Mouse (Mus musculus) E14TG2a.4 (cell line): ENCODE measurements around the gene Tex46.

Experiments used
- H3K27me3 ChIP-seq: 2 replicates; pipeline ENCODE4 v1.6.1; 2014; ENCODE audit warnings: low read length, control low read depth; ENCODE audit not compliant: insufficient read depth
- H3K36me3 ChIP-seq: 2 replicates; pipeline ENCODE4 v1.6.1; 2014; ENCODE audit warnings: low read length, control low read depth; ENCODE audit not compliant: insufficient read depth
- H3K4me1 ChIP-seq: replicated peaks from 2 replicates; pipeline ENCODE4 v1.6.1; 2014; ENCODE audit warnings: low read depth, low read length, control low read depth
- H3K4me3 ChIP-seq: replicated peaks from 2 replicates; pipeline ENCODE4 v1.5.1; 2014; ENCODE audit warnings: mild to moderate bottlenecking, low read length
- H3K9me3 ChIP-seq: 2 replicates; pipeline ENCODE4 v1.6.1; 2014; ENCODE audit warnings: low read length, control low read depth
- CTCF ChIP-seq: conservative IDR thresholded peaks from 2 replicates; pipeline ENCODE4 v1.5.1; 2014; ENCODE audit warnings: low read length
- NANOG ChIP-seq: IDR thresholded peaks from 2 replicates; pipeline ENCODE4 v1.6.1; 2014; ENCODE audit warnings: borderline replicate concordance, low read length, mixed read lengths
- POU5F1 ChIP-seq: IDR thresholded peaks from 2 replicates; pipeline ENCODE4 v1.6.1; 2014; ENCODE audit warnings: low read length, borderline replicate concordance

The Tex46 gene

DNA sequence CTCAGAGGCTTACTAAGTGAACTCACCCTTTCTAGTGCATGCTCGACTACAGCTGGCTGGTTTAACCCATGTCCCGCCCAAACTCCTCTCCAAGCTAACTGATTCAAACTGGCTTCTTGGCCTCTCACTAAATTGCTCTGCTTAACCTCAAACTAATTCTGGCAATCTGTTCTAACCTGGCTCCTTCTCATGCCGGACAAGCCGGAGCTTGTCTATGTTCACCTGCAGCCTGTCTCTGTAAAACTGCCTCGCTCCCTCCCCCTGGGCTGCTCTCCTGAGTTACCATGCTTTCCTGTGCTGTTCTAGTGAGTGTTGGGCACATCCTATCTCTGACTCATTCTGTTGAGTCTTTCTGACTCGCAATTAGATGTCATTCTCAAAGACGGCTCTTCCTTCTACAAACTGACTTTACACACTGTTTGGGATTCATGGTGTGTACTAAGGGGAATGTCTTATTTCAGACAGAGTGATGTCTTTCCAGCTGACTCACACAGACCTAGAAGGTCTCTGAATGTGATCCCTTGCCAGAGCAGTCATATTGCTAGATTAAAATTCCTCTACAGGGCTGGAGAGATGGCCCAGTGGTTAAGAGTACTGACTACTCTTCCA, 11.9 kb upstream of the Tex46 start:
- H3K36me3 ChIP-seq: peaks cover 16% of the 10 kb centered on the region
- H3K4me3 ChIP-seq: peak overlapping the region; percentile 59
- H3K9me3 ChIP-seq: no peaks in the 10 kb centered on the region
- no peaks in the 10 kb centered on the region for H3K27me3 ChIP-seq
- TF ChIP-seq CTCF (no peak), POU5F1 (no peak), NANOG (no peak)
- H3K4me1 ChIP-seq: peaks cover 80% of the 10 kb centered on the region

DNA sequence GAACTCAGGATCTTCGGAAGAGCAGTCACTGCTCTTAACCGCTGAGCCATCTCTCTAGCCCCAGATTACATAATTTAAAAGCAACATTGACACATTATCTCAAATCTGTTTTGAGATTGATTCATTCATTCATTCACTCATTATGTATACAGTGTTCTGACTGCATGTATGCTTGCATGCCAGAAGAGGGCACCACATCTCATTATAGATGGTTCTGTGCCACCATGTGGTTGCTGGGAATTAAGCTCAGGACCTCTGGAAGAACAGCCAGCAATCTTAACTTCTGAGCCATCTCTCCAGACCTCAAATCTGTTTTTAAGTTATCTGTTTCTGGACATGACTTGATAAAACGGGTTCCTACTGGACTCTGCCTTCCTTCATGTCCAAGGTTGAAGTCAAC, 10.4 kb upstream of the Tex46 start:
- Histone ChIP-seq H3K9me3 (no peaks in the 10 kb centered on the region), H3K36me3 (peaks cover 4% of the 10 kb centered on the region; the same call in 1 of the 2 replicates), H3K4me1 (peaks cover 68% of the 10 kb centered on the region), H3K27me3 (no peaks in the 10 kb centered on the region), H3K4me3 (peak overlapping the region; percentile 95; the same call in 1 of the 2 replicates)
- TF ChIP-seq POU5F1 (no peak), CTCF (peak; percentile 29), NANOG (no peak)

DNA sequence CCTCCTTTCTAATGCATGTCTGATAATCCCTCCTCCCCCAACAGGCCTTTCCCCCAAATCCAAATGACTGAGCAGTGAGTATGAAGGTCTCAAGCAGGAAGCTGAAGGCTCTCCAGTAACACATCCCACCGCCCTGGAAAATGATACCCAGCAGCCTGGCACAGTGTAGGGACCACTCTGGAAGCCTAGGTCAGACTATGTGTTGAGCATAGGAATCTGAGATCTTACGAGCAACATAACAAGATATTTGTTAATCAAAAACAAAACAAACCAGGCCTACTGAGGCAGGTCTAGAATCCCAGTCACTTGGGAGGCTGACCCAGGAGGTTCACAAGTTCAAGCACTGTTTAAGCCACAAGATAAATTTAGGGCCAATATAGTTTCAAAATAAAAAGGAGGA, 9.7 kb upstream of the Tex46 start:
- peak overlapping the region; percentile 95 for H3K4me3 ChIP-seq
- H3K4me1 ChIP-seq: peaks cover 65% of the 10 kb centered on the region
- H3K9me3 ChIP-seq: no peaks in the 10 kb centered on the region
- H3K27me3 ChIP-seq: no peaks in the 10 kb centered on the region
- H3K36me3 ChIP-seq: peaks cover 4% of the 10 kb centered on the region; the same call in 1 of the 2 replicates
- TF ChIP-seq NANOG (no peak), POU5F1 (no peak), CTCF (no peak)

DNA sequence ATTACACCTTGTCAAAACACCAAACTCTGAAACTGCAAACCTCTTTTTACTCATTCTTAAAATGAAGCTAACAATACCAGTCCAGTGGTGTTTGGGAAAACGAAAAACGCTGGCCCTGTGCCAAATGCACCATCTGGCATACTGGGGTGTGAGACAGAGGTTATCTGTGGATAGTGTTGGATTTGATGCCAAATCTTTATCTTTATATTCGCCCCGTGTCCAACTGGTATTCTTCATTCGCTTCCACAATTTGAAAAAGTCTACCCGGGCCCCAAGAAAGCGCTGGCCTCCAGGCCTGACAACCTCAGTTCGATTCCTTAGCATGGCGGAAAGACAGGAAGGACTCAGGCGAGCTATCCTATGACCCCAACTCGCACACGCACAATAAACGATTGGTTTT, 8.8 kb upstream of the Tex46 start:
- Histone ChIP-seq H3K4me1 (peaks cover 68% of the 10 kb centered on the region), H3K36me3 (peaks cover 4% of the 10 kb centered on the region; the same call in 1 of the 2 replicates), H3K9me3 (no peaks in the 10 kb centered on the region), H3K4me3 (peak overlapping the region; percentile 95), H3K27me3 (no peaks in the 10 kb centered on the region)
- TF ChIP-seq CTCF: no peak
- no peak for TF ChIP-seq POU5F1
- TF ChIP-seq NANOG: no peak

DNA sequence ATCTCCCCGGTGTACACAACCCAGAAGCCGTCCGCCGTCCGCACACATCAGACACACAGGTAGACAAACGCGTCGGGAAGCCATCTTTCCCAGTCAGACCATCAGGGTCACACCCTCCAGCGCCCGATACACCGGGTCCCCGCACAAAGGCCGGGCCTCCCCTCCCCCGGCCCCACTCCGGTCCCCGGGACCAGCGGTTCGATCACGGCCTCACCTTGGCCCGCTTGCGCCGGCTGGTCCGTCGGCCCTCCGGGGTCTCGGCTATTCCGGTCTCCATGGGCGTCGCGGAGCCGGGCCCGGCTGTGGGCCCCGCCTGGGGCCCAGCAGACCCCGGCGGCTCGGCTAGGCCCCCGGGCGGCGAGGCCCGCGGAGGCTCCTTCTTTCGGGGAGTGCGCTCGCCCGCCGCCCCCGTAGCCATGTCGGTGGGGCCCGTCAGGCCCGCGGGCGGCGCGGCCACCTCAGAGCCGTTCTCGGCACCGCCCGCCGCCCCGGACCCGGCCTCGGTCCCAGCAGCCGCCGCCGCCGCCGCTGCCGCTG, 8.2 kb upstream of the Tex46 start:
- Histone ChIP-seq H3K36me3 (peaks cover 4% of the 10 kb centered on the region; the same call in 1 of the 2 replicates), H3K27me3 (no peaks in the 10 kb centered on the region), H3K4me1 (peaks cover 64% of the 10 kb centered on the region), H3K4me3 (peak overlapping the region; percentile 95), H3K9me3 (no peaks in the 10 kb centered on the region)
- no peak for TF ChIP-seq CTCF
- no peak for TF ChIP-seq NANOG
- TF ChIP-seq POU5F1: no peak

DNA sequence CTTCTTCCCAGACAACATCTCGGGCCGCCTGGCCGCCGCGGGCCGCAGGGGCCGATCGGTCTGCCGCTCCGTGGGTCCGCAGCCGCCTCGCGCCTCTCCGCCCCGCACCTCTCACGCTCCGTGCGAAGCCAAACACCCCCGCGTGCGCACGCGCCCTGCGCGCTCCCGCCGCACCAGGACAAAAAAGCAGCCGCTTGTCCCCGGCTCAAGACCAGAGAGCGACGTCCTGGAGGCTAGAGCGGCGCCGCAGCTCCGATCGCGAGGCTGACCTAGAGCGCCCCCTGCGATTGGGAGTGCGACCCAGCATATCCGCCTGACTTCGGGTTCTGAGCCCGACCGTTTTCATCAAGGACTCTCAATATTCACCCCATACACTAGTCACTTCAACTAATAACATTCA, 7.7 kb upstream of the Tex46 start, which contains the start of gene Kdm1a:
Gene Kdm1a, minus strand, starts transcription at position 156 of the 400 bp plus-strand sequence.
- H3K4me1 ChIP-seq: peaks cover 60% of the 10 kb centered on the region
- H3K9me3 ChIP-seq: no peaks in the 10 kb centered on the region

DNA sequence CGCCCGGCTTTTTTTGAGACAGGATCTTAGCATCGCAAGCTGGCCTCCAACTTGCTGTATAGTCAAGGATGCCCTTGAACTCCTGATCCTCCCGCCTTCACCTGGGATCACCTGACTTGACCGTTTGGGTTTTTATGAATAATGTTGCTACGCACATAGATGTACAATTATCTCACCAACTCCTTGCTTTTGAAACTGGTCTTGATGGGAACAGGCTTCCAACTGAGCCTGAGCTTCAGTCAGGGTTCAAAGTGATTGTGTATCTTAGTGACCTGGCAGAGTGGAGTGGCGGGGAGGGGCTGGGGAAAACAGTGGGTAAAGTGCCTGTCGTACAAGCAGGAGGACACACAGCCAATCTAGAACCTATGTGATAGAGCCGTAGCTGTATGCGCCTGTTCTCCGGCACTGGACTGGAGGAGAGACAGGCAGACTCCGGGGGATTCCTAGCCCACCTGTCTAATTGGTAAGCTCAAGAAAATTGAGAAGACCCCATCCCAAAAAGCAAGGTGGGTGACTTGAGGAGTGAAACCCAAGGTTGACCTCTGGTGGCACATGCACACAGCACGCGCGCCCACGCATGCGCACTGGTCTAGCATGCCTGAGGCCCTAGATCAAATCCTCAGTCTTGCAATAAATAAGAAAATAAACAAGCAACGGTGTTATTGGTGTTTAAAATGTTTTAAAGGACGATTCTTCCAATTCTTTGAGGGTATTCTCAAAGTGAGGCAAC, 4.3 kb upstream of the Tex46 start:
- no peaks in the 10 kb centered on the region for H3K9me3 ChIP-seq
- TF ChIP-seq POU5F1 (no peak), NANOG (no peak), CTCF (no peak)
- peaks cover 43% of the 10 kb centered on the region for H3K4me1 ChIP-seq
- no peaks in the 10 kb centered on the region for H3K27me3 ChIP-seq
- no peaks in the 10 kb centered on the region for H3K36me3 ChIP-seq
- H3K4me3 ChIP-seq: no peak overlapping the region

More for the DNA sequence above, 7.7 kb upstream of the Tex46 start, which contains the start of gene Kdm1a:
- Histone ChIP-seq H3K4me3 (peak within 1 kb of the TSS; percentile 95), H3K36me3 (peaks cover 4% of the 10 kb centered on the region; the same call in 1 of the 2 replicates), H3K27me3 (no peaks in the 10 kb centered on the region)
- TF ChIP-seq CTCF (peak; percentile 56), POU5F1 (no peak)

DNA sequence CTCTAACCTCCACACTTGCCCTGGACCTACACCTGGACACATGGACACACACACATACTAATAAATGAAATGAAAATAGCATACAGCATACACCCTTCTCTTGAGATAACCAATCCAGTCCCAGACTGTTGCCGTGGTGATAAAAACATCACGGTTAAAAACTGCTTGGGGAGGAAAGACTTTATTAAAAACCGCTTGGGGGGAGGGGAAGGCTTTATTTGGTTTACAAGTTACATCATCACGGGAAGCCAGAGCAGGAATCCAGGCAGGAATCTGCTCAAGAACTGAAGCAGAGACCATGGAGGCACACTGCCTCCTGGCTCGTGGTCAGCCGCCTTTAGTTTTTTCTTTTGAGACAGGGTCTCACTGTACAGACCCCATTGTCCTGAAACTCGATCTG, 3.4 kb downstream of the Tex46 start:
- no peaks in the 10 kb centered on the region for H3K9me3 ChIP-seq
- no peak overlapping the region for H3K4me3 ChIP-seq
- H3K36me3 ChIP-seq: no peaks in the 10 kb centered on the region
- H3K4me1 ChIP-seq: peaks cover 36% of the 10 kb centered on the region
- H3K27me3 ChIP-seq: no peaks in the 10 kb centered on the region
- TF ChIP-seq NANOG (no peak), POU5F1 (no peak), CTCF (no peak)
